Mouse (Mus musculus): ENCODE data around the gene Atf2.
A peak's percentile ranks its signal among the peaks of the same experiment; 100 is the strongest.
"Not testable (repeated sequence)": the region's sequence is repeated elsewhere in the genome, so short reads cannot be mapped to it uniquely, and the experiment has no call there.

Atf2 gene

GRCm38 (mm10) chr2:73892464-73893296 lies at the start of gene Atf2:
Atf2 (minus strand) TSS chr2:73892639.
- peak; percentile 89 for DNase-seq (ENCODE audit: low spot score)

GRCm38 (mm10) chr2:73941281-73941680 lies 48.8 kb upstream of the Atf2 start:
- DNase-seq (ENCODE audit: low spot score) = no peak

- no peak for DNase-seq (ENCODE audit: low spot score)
Observed at GRCm38 (mm10) chr2:73940471-73940870, 48.0 kb upstream of the Atf2 start.

GRCm38 (mm10) chr2:73938896-73939295 lies 46.5 kb upstream of the Atf2 start:
- DNase-seq (ENCODE audit: low spot score) = no peak

GRCm38 (mm10) chr2:73932676-73933313 lies 40.4 kb upstream of the Atf2 start:
- DNase-seq (ENCODE audit: low spot score) = no peak

GRCm38 (mm10) chr2:73927711-73928110 lies 35.3 kb upstream of the Atf2 start:
- no peak for DNase-seq (ENCODE audit: low spot score)

GRCm38 (mm10) chr2:73925539-73925938 lies 33.1 kb upstream of the Atf2 start:
- no peak for DNase-seq (ENCODE audit: low spot score)

GRCm38 (mm10) chr2:73925089-73925488 lies 32.6 kb upstream of the Atf2 start:
- DNase-seq (ENCODE audit: low spot score) = peak; percentile 18

GRCm38 (mm10) chr2:73919642-73920041 lies 27.2 kb upstream of the Atf2 start:
- DNase-seq (ENCODE audit: low spot score) = no peak

- no peak for DNase-seq (ENCODE audit: low spot score)
Observed at GRCm38 (mm10) chr2:73912264-73912663, 19.8 kb upstream of the Atf2 start.

- peak; percentile 83 for DNase-seq (ENCODE audit: low spot score)
Observed at GRCm38 (mm10) chr2:73911175-73911700, 18.8 kb upstream of the Atf2 start, which contains the start of gene Atp5g3. Atp5g3 (minus strand) TSS chr2:73911326.

GRCm38 (mm10) chr2:73910571-73911174 lies 18.2 kb upstream of the Atf2 start:
- DNase-seq (ENCODE audit: low spot score) = peak; percentile 29

GRCm38 (mm10) chr2:73909116-73909515 lies 16.7 kb upstream of the Atf2 start:
- DNase-seq (ENCODE audit: low spot score) = no peak

- DNase-seq (ENCODE audit: low spot score) = not testable (repeated sequence)
Observed at GRCm38 (mm10) chr2:73904679-73905078, 12.2 kb upstream of the Atf2 start.

GRCm38 (mm10) chr2:73903536-73903935 lies 11.1 kb upstream of the Atf2 start:
- no peak for DNase-seq (ENCODE audit: low spot score)

GRCm38 (mm10) chr2:73902328-73902727 lies 9.9 kb upstream of the Atf2 start:
- DNase-seq (ENCODE audit: low spot score) = not testable (repeated sequence)

GRCm38 (mm10) chr2:73901169-73901568 lies 8.7 kb upstream of the Atf2 start:
- no peak for DNase-seq (ENCODE audit: low spot score)

GRCm38 (mm10) chr2:73900364-73900763 lies 7.9 kb upstream of the Atf2 start:
- no peak for DNase-seq (ENCODE audit: low spot score)

- not testable (repeated sequence) for DNase-seq (ENCODE audit: low spot score)
Observed at GRCm38 (mm10) chr2:73896919-73897318, 4.5 kb upstream of the Atf2 start.

- no peak for DNase-seq (ENCODE audit: low spot score)
Observed at GRCm38 (mm10) chr2:73893473-73894270, 1.2 kb upstream of the Atf2 start.

GRCm38 (mm10) chr2:73891701-73892463 lies 557 bp downstream of the Atf2 start:
- DNase-seq (ENCODE audit: low spot score) = peak; percentile 31
